Mouse (Mus musculus): Measurements from ENCODE around the gene Sycn.

GRCm38 (mm10) chr7:28575597-28575996 is 34.9 kb downstream of the Sycn start:
- TF ChIP-seq MAX (IDR thresholded peaks at IDR 0.05; ENCODE audit: low read length) (no peak), CTCF (IDR thresholded peaks at IDR 0.05 in 2 of 3, conservative IDR thresholded peaks at IDR 0.05 in 1 of 3; ENCODE audit: control insufficient read depth in 1 of 3, insufficient read depth in 1 of 3, low read depth in 2 of 3, low read length in 3 of 3, poor library complexity in 1 of 3, severe bottlenecking in 1 of 3) (no peak), POLR2A (IDR thresholded peaks at IDR 0.05; ENCODE audit: control insufficient read depth in 1 of 2, insufficient read depth in 1 of 2, low read depth in 1 of 2, low read length in 2 of 2, poor library complexity in 1 of 2) (no peak), TCF12 (IDR thresholded peaks at IDR 0.05; ENCODE audit: low read depth, low read length) (no peak), EP300 (IDR thresholded peaks at IDR 0.05; ENCODE audit: low read depth in 1 of 2, low read length in 2 of 2) (no peak)

All from MEL (cell line).